Mouse (Mus musculus): ENCODE data around the gene Mms19. TPM values are rescaled to one million over a fixed set of nuclear protein-coding genes. Genes with fewer than 3 reads are reported as not detected.
A peak's percentile ranks its signal among the peaks of the same experiment; 100 is the strongest.

Mms19 gene
- polyA plus RNA-seq, 1 experiment from 2014 or later: 28.4 TPM

DNA sequence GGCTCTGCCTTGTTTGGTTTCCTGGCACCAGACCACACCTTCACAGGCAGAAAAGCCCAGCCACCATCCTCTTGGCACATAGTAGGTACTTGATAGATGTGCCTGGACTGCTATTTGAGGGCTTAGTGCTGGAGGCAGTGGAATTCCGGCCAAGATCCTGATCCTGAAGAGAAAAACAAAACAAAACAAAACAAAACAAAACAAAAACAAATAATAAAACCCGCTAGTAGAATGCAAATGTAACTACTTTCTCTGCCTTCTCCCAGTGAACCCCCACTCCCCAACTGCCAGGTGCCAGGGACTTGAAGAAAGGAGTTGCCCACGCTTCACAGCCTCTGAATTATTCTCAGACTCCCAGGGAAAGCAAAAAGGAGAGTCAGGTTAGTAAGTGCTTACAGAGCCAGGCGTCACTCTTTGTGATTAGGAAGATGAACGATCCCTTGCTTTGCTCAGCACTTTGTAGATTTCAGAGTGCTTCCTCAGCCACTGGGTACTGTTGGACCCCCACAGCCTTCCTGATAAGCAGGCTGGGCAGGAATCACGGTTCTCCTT is 11.0 kb upstream of the Mms19 start:
- Histone ChIP-seq H3K4me3 (ENCODE audit: low read length) (no peak overlapping the region), H3K4me2 (ENCODE audit: low read depth, low read length) (no peak overlapping the region), H3K27ac (ENCODE audit: low read length) (no peak overlapping the region), H3K4me1 (ENCODE audit: control insufficient read depth, insufficient read depth, low read length) (peaks cover 12% of the 10 kb centered on the region), H3K9ac (ENCODE audit: low read depth, low read length) (no peak overlapping the region), H3K27me3 (replicated peaks; ENCODE audit: control insufficient read depth, insufficient read depth, low read length) (no peaks in the 10 kb centered on the region), H3K36me3 (ENCODE audit: control insufficient read depth, insufficient read depth, low read length) (no peaks in the 10 kb centered on the region), H3K9me3 (ENCODE audit: control insufficient read depth, low read length) (no peaks in the 10 kb centered on the region)
- WGBS: 49% methylated on average over 6 of the region's 6 CpGs
- ATAC-seq: no peak

DNA sequence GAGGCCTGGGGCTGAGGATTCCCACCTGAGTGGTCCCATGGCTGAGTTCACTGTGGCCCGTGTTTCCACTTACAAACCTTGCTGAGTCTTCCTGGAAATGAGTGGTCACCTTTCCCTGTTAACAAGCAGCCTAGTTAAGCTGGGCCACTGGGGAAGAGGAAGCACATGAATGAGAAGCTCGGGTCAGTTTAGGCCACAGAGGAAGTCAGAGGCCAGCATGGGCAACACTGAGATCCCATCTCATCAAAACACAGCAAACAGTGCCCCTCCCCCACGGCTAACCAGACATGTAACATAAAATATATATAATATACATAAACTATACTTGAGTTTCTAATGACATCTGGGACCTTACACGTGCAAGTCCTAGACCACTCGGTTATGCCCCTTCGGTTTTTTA is 8.9 kb upstream of the Mms19 start:
- Histone ChIP-seq H3K4me3 (ENCODE audit: low read length) (no peak overlapping the region), H3K9ac (ENCODE audit: low read depth, low read length) (no peak overlapping the region), H3K4me1 (ENCODE audit: control insufficient read depth, insufficient read depth, low read length) (peaks cover 12% of the 10 kb centered on the region), H3K27me3 (replicated peaks; ENCODE audit: control insufficient read depth, insufficient read depth, low read length) (no peaks in the 10 kb centered on the region), H3K36me3 (ENCODE audit: control insufficient read depth, insufficient read depth, low read length) (no peaks in the 10 kb centered on the region), H3K4me2 (ENCODE audit: low read depth, low read length) (no peak overlapping the region), H3K27ac (ENCODE audit: low read length) (no peak overlapping the region), H3K9me3 (ENCODE audit: control insufficient read depth, low read length) (no peaks in the 10 kb centered on the region)
- no peak for ATAC-seq
- WGBS: 79% methylated on average over 6 of the region's 6 CpGs

DNA sequence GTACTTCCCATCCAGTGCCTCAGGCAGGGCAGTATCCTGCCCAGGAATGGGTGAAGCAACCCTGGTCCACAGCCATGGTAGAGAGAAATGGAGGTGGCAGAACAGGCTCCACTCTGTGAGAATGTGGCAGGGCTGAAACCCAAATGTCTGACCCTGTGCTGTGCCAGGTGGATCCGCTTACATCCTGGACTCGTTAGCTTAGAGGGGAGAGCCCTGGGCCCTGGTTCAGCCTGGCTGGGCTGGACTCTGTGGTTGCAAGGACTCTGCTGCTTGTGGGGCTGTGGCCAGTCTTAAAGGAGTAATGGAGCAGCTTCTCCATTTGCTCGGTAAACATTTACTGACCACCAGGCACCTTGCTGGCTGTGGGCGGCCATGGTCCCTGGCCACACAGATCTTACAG is 6.2 kb upstream of the Mms19 start:
- Histone ChIP-seq H3K4me3 (ENCODE audit: low read length) (no peak overlapping the region), H3K27me3 (replicated peaks; ENCODE audit: control insufficient read depth, insufficient read depth, low read length) (no peaks in the 10 kb centered on the region), H3K9me3 (ENCODE audit: control insufficient read depth, low read length) (no peaks in the 10 kb centered on the region), H3K27ac (ENCODE audit: low read length) (no peak overlapping the region), H3K4me2 (ENCODE audit: low read depth, low read length) (no peak overlapping the region), H3K4me1 (ENCODE audit: control insufficient read depth, insufficient read depth, low read length) (peaks cover 4% of the 10 kb centered on the region; the same call in 1 of the 2 replicates), H3K36me3 (ENCODE audit: control insufficient read depth, insufficient read depth, low read length) (no peaks in the 10 kb centered on the region), H3K9ac (ENCODE audit: low read depth, low read length) (no peak overlapping the region)
- no peak for ATAC-seq
- WGBS: 77% methylated on average over 4 of the region's 4 CpGs

DNA sequence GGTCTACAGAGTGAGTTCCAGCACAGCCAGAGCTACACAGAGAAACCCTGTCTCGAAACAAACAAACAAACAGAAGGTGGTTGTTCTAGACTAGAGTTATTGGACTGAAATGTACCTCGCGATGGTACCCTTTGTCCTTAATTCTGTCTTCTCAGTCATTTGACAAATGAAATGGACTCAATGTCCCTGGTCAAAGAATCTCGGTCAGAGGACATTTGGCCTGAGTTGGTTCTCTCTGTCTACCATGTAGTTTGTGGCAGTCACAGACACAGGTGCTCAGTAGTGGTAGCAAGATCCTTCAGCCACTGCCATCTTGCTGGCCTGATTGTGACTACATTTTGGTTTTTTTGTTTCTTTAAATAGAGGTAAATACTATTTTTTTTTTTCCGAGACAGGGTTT is 5.0 kb upstream of the Mms19 start:
- no peaks in the 10 kb centered on the region for H3K9me3 ChIP-seq (ENCODE audit: control insufficient read depth, low read length)
- WGBS: 93% methylated on average over 5 of the region's 5 CpGs
- no peak overlapping the region for H3K27ac ChIP-seq (ENCODE audit: low read length)
- no peaks in the 10 kb centered on the region for H3K27me3 ChIP-seq (replicated peaks; ENCODE audit: control insufficient read depth, insufficient read depth, low read length)
- H3K4me2 ChIP-seq (ENCODE audit: low read depth, low read length): no peak overlapping the region
- H3K4me1 ChIP-seq (ENCODE audit: control insufficient read depth, insufficient read depth, low read length): 0 out of 2 replicates have a peak, but pooled peaks cover 3% of the 10 kb centered on the region
- no peak for ATAC-seq
- H3K9ac ChIP-seq (ENCODE audit: low read depth, low read length): no peak overlapping the region
- no peaks in the 10 kb centered on the region for H3K36me3 ChIP-seq (ENCODE audit: control insufficient read depth, insufficient read depth, low read length)
- H3K4me3 ChIP-seq (ENCODE audit: low read length): no peak overlapping the region

DNA sequence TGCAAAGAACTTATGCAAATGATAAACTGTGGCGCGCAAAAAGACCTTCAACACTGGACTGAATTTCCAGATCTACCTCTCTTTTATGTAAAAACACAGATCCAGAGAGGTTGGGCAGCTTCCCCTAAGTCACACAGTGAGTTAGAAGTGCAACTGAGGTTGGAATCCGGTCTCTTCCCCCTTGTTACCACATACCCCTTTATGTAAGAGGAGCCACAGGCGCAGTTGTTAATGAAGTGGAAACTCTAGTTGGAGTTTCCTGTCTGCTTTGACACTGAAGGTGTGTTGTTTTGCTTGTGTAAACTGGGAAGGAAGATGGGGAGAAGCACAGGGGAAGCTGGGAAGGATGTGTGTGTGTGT is 1.8 kb upstream of the Mms19 start:
- no peaks in the 10 kb centered on the region for H3K9me3 ChIP-seq (ENCODE audit: control insufficient read depth, low read length)
- no peak for ATAC-seq
- H3K36me3 ChIP-seq (ENCODE audit: control insufficient read depth, insufficient read depth, low read length): no peaks in the 10 kb centered on the region
- H3K27me3 ChIP-seq (replicated peaks; ENCODE audit: control insufficient read depth, insufficient read depth, low read length): no peaks in the 10 kb centered on the region
- H3K4me2 ChIP-seq (ENCODE audit: low read depth, low read length): peak overlapping the region; percentile 88
- WGBS: 12% methylated on average over 4 of the region's 4 CpGs
- no peak overlapping the region; the same call in 1 of the 2 replicates for H3K27ac ChIP-seq (ENCODE audit: low read length)
- H3K4me1 ChIP-seq (ENCODE audit: control insufficient read depth, insufficient read depth, low read length): peaks cover 5% of the 10 kb centered on the region; the same call in 1 of the 2 replicates
- H3K9ac ChIP-seq (ENCODE audit: low read depth, low read length): peak overlapping the region; percentile 84
- H3K4me3 ChIP-seq (ENCODE audit: low read length): peak overlapping the region; percentile 92

DNA sequence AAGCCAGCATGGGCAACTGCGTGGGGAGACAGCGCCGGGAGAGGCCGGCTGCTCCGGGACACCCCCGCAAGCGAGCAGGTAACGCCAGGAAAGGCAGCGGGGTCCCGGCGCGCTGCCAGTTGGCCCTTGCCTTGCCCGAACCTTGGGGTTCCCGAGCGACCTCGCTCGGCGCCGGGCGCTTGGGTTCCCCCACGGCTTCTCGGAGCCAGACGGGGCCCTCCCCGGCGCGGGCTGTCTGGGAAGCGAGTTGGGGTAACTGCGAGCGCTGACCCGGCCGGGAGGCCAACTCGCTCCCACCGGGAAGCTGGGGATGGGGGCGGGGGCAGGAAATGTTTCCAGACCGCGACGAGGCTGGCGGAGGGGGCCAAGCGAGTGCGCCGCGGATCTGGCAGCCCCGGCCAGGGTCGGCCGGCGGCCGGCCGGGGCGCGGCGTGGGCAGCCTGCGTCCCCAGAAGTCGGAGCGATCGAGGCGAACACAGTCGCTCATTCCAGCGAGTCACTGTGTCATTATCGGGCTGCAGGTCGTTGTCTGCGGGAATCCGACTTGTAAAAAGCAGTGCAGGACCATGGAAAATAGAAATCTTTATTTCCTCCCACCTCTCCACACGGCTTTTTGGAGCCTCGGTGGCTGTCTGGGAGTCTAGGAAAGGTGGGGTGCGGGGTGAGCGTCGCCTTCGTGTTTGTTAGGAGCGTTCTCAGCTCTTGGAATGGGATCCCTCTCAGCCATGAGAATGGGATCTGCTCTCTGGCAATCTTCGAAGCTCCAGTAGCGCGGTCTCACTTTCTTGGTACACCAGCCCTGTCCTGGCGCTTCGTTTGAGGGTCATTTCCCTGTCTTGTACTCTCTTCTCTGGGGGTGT is 1.2 kb upstream of the Mms19 start:
- Histone ChIP-seq H3K9ac (ENCODE audit: low read depth, low read length) (peak overlapping the region; percentile 84), H3K9me3 (ENCODE audit: control insufficient read depth, low read length) (no peaks in the 10 kb centered on the region), H3K36me3 (ENCODE audit: control insufficient read depth, insufficient read depth, low read length) (no peaks in the 10 kb centered on the region), H3K4me2 (ENCODE audit: low read depth, low read length) (peak overlapping the region; percentile 88), H3K27ac (ENCODE audit: low read length) (peak overlapping the region; percentile 93), H3K4me3 (ENCODE audit: low read length) (peak overlapping the region; percentile 92), H3K4me1 (ENCODE audit: control insufficient read depth, insufficient read depth, low read length) (peaks cover 5% of the 10 kb centered on the region; the same call in 1 of the 2 replicates), H3K27me3 (replicated peaks; ENCODE audit: control insufficient read depth, insufficient read depth, low read length) (no peaks in the 10 kb centered on the region)
- under 1% methylated on average over 74 of the region's 74 CpGs for WGBS
- no peak for ATAC-seq

DNA sequence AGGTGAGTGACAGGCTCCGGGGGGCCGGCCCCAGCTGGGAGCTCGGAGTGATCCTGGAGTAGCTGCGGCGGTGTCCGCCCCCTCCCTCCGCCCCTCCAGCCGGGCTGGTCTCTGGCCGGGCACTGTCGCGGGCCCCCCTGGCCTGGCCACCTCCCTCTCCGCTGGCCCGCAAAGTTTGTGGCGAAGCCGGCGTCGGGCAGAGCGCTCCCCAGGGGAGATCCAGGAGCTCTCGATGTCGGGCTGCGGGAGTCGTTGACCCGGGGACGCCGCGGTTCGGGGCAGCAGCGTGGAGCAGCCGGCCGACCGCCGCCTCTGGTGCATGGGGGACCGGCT is 604 bp upstream of the Mms19 start, which contains the start of gene Ubtd1:
TSS of gene Ubtd1 (plus strand) at position 169 of the 333 bp plus-strand sequence.
- no peaks in the 10 kb centered on the region for H3K9me3 ChIP-seq (ENCODE audit: control insufficient read depth, low read length)
- ATAC-seq: no peak
- peak within 1 kb of the TSS; percentile 92 for H3K4me3 ChIP-seq (ENCODE audit: low read length)
- under 1% methylated on average over 30 of the region's 33 CpGs for WGBS
- H3K9ac ChIP-seq (ENCODE audit: low read depth, low read length): peak within 1 kb of the TSS; percentile 85
- H3K36me3 ChIP-seq (ENCODE audit: control insufficient read depth, insufficient read depth, low read length): no peaks in the 10 kb centered on the region
- H3K4me1 ChIP-seq (ENCODE audit: control insufficient read depth, insufficient read depth, low read length): peaks cover 5% of the 10 kb centered on the region; the same call in 1 of the 2 replicates
- H3K27ac ChIP-seq (ENCODE audit: low read length): peak within 1 kb of the TSS; percentile 93
- H3K4me2 ChIP-seq (ENCODE audit: low read depth, low read length): peak within 1 kb of the TSS; percentile 88
- H3K27me3 ChIP-seq (replicated peaks; ENCODE audit: control insufficient read depth, insufficient read depth, low read length): no peaks in the 10 kb centered on the region

DNA sequence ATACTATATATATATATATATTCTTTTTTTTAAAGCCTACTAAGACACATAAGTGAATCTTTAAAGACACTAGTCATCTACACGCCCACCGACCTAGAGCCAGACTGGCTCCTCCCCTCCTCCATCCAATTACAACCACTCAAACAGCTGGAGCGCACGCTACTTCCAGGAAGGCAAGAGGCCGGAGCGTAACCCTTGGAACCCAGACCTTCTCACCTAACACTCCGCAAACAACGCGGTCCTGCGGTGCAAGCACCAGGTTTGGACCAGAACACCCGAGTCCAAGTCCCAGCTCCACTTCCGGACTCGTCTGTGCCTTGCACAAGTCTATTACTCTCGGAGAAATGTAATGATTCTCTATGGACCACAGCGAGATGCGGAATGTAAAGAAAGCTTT is 537 bp downstream of the Mms19 start:
- H3K9me3 ChIP-seq (ENCODE audit: control insufficient read depth, low read length): no peaks in the 10 kb centered on the region
- WGBS: 1% methylated on average over 16 of the region's 16 CpGs

DNA sequence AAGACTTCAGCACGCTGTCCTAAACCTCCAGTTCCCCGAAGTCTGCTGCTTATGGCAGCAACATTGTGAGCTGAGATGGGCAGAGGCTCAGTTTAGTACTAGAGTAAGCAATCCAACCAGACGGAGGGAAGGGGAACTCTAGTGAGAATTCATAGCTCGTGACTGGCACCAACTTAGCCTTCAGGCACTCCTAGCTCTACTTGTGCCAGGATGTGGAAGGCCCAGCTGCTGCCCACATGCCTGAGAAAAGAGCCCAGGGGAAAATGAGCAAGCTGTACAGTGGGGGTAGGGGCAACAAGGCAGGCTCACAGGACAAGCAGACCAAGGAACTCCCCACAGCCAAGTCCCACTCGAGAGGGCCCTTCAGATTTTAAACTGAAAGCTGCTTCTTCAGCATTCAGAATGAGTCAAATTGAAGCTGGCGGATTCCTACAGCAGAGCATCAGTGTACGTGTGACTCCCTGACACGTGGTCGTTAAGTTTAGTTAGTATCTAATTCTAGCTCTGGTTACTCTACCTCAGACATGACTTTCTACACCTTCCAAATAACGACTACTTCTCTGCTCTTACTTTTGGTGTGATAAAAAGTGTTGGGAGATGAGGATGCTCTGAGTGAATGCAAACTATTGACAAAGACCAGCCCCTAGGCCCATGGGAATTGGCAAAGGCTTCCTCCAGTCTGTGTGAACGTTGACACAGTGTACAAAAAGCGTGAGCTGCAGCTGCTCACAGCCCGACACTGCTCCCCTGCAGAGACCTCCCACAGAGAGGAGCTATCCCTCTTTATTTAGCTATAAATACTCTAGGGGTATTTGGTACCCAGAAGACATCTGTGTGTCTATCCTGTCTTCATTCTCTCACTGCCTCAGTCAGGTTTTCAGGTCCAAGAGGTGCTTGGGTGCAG is 6.8 kb downstream of the Mms19 start:
- 59% methylated on average over 13 of the region's 13 CpGs for WGBS
- H3K27ac ChIP-seq (ENCODE audit: low read length): peak overlapping the region; percentile 21; the same call in 1 of the 2 replicates

More for the DNA sequence above, 537 bp downstream of the Mms19 start:
- peak overlapping the region; percentile 93 for H3K27ac ChIP-seq (ENCODE audit: low read length)
- peaks cover 5% of the 10 kb centered on the region; the same call in 1 of the 2 replicates for H3K4me1 ChIP-seq (ENCODE audit: control insufficient read depth, insufficient read depth, low read length)
- peak overlapping the region; percentile 85 for H3K9ac ChIP-seq (ENCODE audit: low read depth, low read length)
- H3K4me2 ChIP-seq (ENCODE audit: low read depth, low read length): peak overlapping the region; percentile 77
- peak; percentile 5; the same call in 1 of the 2 replicates for ATAC-seq
- H3K4me3 ChIP-seq (ENCODE audit: low read length): peak overlapping the region; percentile 92
- no peaks in the 10 kb centered on the region for H3K27me3 ChIP-seq (replicated peaks; ENCODE audit: control insufficient read depth, insufficient read depth, low read length)
- no peaks in the 10 kb centered on the region for H3K36me3 ChIP-seq (ENCODE audit: control insufficient read depth, insufficient read depth, low read length)

More for the DNA sequence above, 6.8 kb downstream of the Mms19 start:
- H3K4me1 ChIP-seq (ENCODE audit: control insufficient read depth, insufficient read depth, low read length): peaks cover 10% of the 10 kb centered on the region; the same call in 1 of the 2 replicates
- no peak overlapping the region for H3K4me2 ChIP-seq (ENCODE audit: low read depth, low read length)
- peak; percentile 52; the same call in 1 of the 2 replicates for ATAC-seq
- H3K36me3 ChIP-seq (ENCODE audit: control insufficient read depth, insufficient read depth, low read length): no peaks in the 10 kb centered on the region
- H3K9ac ChIP-seq (ENCODE audit: low read depth, low read length): no peak overlapping the region
- no peaks in the 10 kb centered on the region for H3K9me3 ChIP-seq (ENCODE audit: control insufficient read depth, low read length)
- H3K27me3 ChIP-seq (replicated peaks; ENCODE audit: control insufficient read depth, insufficient read depth, low read length): no peaks in the 10 kb centered on the region
- no peak overlapping the region for H3K4me3 ChIP-seq (ENCODE audit: low read length)
